Mouse (Mus musculus): ENCODE measurements at regions not wholly inside any gene's neighbourhood (a gene's known extent, or its start where the extent isn't known, plus 50 kb on each side); places are given as distances from the start of the nearest gene placed in this dataset.

DNA sequence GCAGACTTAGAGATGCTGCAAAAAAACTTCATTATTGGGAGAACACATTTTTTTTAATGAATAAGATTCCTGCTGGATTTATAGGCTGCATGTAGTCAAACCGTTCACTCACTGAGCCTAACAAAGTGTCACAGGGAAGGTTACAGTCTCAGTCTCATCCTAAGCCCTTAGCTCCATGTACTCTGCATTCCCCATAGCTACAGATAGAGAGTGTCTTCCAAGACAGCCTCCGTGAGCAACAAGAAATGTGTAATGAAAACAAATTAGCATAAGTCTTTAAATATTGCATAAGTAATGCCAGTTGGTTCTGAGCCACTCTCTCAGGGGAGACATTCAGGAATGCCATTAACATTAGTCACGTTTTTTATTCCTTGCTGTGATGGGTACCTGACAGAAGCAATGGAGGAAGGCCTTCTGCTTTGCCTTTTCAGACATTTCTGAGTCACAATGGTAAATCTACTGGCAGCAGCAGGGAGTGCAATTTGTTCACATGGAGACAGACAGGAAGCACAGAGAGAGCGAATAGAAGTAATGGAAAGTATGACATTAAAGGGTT is 376.7 kb downstream of the Fam84b start:
- Histone ChIP-seq H3K4me2 (no peak overlapping the region), H3K9me3 (replicated peaks) (no peaks in the 10 kb centered on the region), H3K9ac (replicated peaks) (no peak overlapping the region), H3K36me3 (no peaks in the 10 kb centered on the region), H3K4me3 (replicated peaks) (no peak overlapping the region), H3K27me3 (replicated peaks) (no peaks in the 10 kb centered on the region), H3K27ac (replicated peaks) (no peak overlapping the region), H3K4me1 (no peaks in the 10 kb centered on the region)
- 27% methylated on average over 4 of the region's 4 CpGs for WGBS
- no peak for ATAC-seq (ENCODE audit: low FRiP score)

- Histone ChIP-seq H3K9ac (replicated peaks) (no peak overlapping the region), H3K4me3 (replicated peaks) (no peak overlapping the region), H3K9me3 (replicated peaks) (no peaks in the 10 kb centered on the region), H3K4me1 (no peaks in the 10 kb centered on the region), H3K4me2 (no peak overlapping the region), H3K27me3 (replicated peaks) (no peaks in the 10 kb centered on the region), H3K36me3 (no peaks in the 10 kb centered on the region), H3K27ac (replicated peaks) (no peak overlapping the region)
- no peak for ATAC-seq (ENCODE audit: low FRiP score)
- WGBS = 26% methylated on average over 3 of the region's 3 CpGs
Observed at GRCm38 (mm10) chr15:60475086-60475485, 378.5 kb downstream of the Fam84b start.

- no peaks in the 10 kb centered on the region for H3K9me3 ChIP-seq (replicated peaks)
- no peak for ATAC-seq (ENCODE audit: low FRiP score)
- H3K4me1 ChIP-seq = no peaks in the 10 kb centered on the region
- H3K36me3 ChIP-seq = no peaks in the 10 kb centered on the region
- no peak overlapping the region for H3K9ac ChIP-seq (replicated peaks)
- H3K27ac ChIP-seq (replicated peaks) = no peak overlapping the region
- WGBS = 76% methylated on average over 1 of the region's 1 CpGs
- no peak overlapping the region for H3K4me2 ChIP-seq
- H3K4me3 ChIP-seq (replicated peaks) = no peak overlapping the region
- H3K27me3 ChIP-seq (replicated peaks) = no peaks in the 10 kb centered on the region
Observed at GRCm38 (mm10) chr15:60431916-60432315, 415.5 kb upstream of the 4933412E24Rik start.

DNA sequence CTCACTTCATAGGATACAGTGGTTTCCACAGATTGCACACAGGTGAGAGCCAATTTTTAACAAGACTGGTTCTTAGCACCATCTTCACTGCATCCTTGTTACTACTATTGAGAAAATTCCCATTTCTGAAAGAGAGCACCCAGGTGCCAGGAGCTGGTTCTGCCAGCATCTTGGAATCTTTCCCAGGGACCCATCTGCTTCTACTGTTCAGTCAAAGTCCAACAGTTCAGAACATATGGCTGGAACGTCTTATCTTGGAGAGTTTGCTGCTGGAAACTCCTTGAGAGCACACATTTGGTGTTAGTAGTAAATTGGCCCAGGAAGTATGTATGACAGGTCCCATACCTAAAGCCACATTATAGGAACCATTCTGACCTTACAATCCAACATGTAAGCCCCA is 402.7 kb upstream of the 4933412E24Rik start:
- H3K27ac ChIP-seq (replicated peaks) = no peak overlapping the region
- no peaks in the 10 kb centered on the region for H3K36me3 ChIP-seq
- H3K4me1 ChIP-seq = no peaks in the 10 kb centered on the region
- H3K4me2 ChIP-seq = no peak overlapping the region
- no peaks in the 10 kb centered on the region for H3K27me3 ChIP-seq (replicated peaks)
- ATAC-seq (ENCODE audit: low FRiP score) = no peak
- H3K9me3 ChIP-seq (replicated peaks) = no peaks in the 10 kb centered on the region
- H3K9ac ChIP-seq (replicated peaks) = no peak overlapping the region
- WGBS = 64% methylated on average over 1 of the region's 1 CpGs
- H3K4me3 ChIP-seq (replicated peaks) = no peak overlapping the region

GRCm38 (mm10) chr15:60392267-60392666 is 375.9 kb upstream of the 4933412E24Rik start:
- 63% methylated on average over 7 of the region's 7 CpGs for WGBS
- no peaks in the 10 kb centered on the region for H3K36me3 ChIP-seq

DNA sequence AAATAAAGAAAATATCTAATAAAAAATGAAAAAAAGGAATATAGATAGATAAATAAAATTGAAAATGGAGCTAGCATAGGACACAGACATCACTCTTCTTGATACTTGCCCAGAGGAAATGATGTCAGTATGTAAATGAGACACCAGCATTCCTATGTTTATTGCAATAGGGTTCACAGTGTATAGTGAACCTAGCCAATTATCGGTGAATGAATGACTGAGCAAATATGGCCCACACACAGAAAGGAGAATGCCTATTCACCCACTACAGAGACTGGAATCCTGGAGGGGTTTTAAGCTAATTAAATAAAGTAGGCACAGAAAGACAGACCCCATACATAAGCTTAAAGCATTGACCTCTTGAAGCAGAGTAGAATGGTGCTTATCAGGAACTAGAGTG is 373.9 kb upstream of the 4933412E24Rik start:
- ATAC-seq (ENCODE audit: low FRiP score) = no peak
- WGBS = 73% methylated on average over 1 of the region's 1 CpGs
- Histone ChIP-seq H3K27ac (replicated peaks) (no peak overlapping the region), H3K27me3 (replicated peaks) (no peaks in the 10 kb centered on the region), H3K4me2 (no peak overlapping the region), H3K4me1 (no peaks in the 10 kb centered on the region), H3K4me3 (replicated peaks) (no peak overlapping the region), H3K9ac (replicated peaks) (no peak overlapping the region), H3K9me3 (replicated peaks) (no peaks in the 10 kb centered on the region), H3K36me3 (no peaks in the 10 kb centered on the region)

More at GRCm38 (mm10) chr15:60392267-60392666, 375.9 kb upstream of the 4933412E24Rik start:
- no peak overlapping the region for H3K4me3 ChIP-seq (replicated peaks)
- H3K4me1 ChIP-seq = no peaks in the 10 kb centered on the region
- no peaks in the 10 kb centered on the region for H3K9me3 ChIP-seq (replicated peaks)
- H3K4me2 ChIP-seq = no peak overlapping the region
- no peaks in the 10 kb centered on the region for H3K27me3 ChIP-seq (replicated peaks)
- no peak overlapping the region for H3K9ac ChIP-seq (replicated peaks)
- H3K27ac ChIP-seq (replicated peaks) = no peak overlapping the region
- no peak for ATAC-seq (ENCODE audit: low FRiP score)

DNA sequence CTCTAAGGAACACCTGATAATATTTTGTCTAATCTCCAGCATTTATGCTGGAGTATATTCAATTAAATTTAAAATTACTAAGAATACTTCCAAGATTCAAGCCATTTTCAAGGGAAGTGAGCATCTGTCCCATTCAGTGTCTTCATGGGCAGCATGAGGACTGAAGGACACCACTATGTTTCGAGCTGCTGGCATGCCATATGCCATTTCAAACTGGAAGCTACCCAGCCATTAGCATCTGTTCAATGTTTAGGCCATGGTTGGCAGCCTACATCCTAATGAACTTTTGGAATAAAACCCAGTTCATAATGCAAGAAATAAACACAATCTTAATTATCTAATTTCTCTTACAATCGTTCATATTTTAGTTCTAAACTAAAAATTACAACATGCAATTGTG is 371.5 kb upstream of the 4933412E24Rik start:
- ATAC-seq (ENCODE audit: low FRiP score) = no peak
- 75% methylated on average over 2 of the region's 2 CpGs for WGBS
- no peak overlapping the region for H3K4me2 ChIP-seq
- no peaks in the 10 kb centered on the region for H3K27me3 ChIP-seq (replicated peaks)
- no peaks in the 10 kb centered on the region for H3K4me1 ChIP-seq
- H3K4me3 ChIP-seq (replicated peaks) = no peak overlapping the region
- H3K9ac ChIP-seq (replicated peaks) = no peak overlapping the region
- no peak overlapping the region for H3K27ac ChIP-seq (replicated peaks)
- H3K9me3 ChIP-seq (replicated peaks) = no peaks in the 10 kb centered on the region
- H3K36me3 ChIP-seq = no peaks in the 10 kb centered on the region
